Mouse (Mus musculus): ENCODE results near the gene Mitf.

Gene Mitf

GRCm38 (mm10) chr6:97806781-97807743, at the start of gene Mitf:
Mitf (plus strand) TSS chr6:97807052.
- DNase-seq (ENCODE audit: low read depth, low spot score) = peak; percentile 93

GRCm38 (mm10) chr6:97757361-97757760, 49.5 kb upstream of the Mitf start:
- DNase-seq (ENCODE audit: low read depth, low spot score) = peak; percentile 64

DNA sequence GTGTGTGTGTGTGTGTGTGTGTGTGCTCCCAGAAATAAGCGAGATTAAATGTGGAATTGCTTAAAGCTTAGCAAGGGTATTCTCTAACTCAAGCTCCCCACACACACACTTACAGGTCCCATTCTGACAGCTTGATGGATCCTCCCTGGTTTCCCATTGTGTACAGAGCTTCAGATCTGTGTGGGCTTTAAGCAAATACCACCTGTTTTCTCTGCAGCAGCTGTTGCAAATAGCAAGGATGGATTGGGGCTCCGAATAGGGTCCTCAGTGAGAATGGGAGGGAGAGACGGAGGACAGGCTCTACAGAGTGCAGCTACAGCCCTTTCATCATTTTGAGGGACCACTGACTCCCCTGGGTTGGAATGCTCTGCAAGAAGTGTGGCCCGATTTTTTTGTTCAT, 48.0 kb upstream of the Mitf start:
- no peak for DNase-seq (ENCODE audit: low read depth, low spot score)

- peak; percentile 56 for DNase-seq (ENCODE audit: low read depth, low spot score)
Observed at GRCm38 (mm10) chr6:97759301-97759700, 47.6 kb upstream of the Mitf start.

DNA sequence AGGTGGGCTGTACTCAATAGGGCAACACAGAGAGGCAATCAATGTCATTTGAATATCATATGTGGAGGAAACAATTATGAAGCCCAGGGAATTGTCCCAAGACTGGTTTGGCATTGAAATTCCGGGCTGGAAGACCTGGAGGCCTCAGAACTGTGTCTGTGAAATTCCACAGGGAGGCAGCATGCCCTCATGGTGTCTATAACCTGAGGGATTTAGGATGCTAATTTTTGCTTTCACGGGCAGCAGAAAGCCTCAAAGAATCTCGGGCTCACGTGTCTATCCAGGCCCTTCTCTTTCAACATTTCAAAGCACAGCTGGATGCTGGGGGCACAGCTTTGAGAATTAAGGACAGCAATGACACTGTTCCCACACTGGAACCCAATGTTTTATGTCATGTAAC, 45.5 kb upstream of the Mitf start:
- no peak for DNase-seq (ENCODE audit: low read depth, low spot score)

DNA sequence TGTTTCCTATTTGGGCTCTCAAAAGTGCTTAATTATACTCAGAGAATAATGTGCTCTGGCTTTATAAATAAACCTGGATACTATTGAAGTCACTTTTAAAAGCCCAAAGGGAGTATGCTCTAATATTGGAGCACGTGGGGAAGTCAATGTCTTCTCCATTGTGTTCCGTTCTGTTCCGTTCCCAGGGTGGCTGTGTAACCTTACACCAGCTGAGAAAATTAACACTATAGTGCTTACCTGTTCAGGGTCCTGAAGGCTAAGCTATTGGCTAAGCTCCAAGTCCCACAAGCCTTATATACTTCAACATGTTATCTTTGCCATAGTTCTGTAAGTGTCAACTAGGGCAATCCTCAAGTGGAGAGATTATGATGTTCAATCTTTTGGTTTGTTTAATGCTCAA, 42.9 kb upstream of the Mitf start:
- DNase-seq (ENCODE audit: low read depth, low spot score) = no peak

- DNase-seq (ENCODE audit: low read depth, low spot score) = no peak
Observed at GRCm38 (mm10) chr6:97767836-97768235, 39.0 kb upstream of the Mitf start.

DNA sequence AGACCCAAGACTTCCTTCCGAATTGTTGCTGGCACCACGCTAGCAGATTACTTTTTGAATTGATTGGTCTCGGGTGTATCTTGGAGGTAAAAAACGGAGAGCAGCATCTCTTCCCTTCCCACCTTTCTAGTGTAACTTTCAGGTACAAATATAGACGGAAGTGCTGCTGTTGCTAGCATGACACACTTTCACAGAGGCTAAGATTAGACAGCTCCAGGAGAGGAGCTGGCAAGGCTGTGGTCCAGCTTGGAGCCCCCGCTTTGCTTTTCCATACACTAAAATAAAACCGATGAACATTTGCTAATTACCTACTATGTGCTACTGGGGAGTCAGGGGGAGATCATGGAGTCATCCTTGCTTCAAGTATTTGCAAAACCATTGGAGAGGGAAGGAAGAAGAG, 37.3 kb upstream of the Mitf start:
- DNase-seq (ENCODE audit: low read depth, low spot score) = no peak

DNA sequence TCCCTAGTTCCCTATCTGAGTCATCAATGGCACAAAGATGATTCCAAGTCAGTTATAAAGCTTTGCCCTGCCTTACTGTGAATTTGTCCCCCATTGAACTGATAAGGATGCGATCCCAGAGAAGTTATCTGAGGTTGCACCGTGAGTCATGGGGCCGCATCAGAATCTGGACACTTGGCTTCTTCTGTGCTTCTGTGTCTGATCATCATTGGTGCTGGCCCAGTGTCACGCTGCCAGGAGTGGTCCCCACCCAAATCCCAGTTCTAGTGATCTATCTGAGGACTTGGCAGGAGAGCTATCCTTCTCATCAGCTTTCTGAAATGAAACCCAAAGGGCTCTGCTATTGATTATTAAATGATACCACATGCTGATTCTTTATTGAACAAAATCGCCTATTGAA, 25.5 kb upstream of the Mitf start:
- DNase-seq (ENCODE audit: low read depth, low spot score) = peak; percentile 77

DNA sequence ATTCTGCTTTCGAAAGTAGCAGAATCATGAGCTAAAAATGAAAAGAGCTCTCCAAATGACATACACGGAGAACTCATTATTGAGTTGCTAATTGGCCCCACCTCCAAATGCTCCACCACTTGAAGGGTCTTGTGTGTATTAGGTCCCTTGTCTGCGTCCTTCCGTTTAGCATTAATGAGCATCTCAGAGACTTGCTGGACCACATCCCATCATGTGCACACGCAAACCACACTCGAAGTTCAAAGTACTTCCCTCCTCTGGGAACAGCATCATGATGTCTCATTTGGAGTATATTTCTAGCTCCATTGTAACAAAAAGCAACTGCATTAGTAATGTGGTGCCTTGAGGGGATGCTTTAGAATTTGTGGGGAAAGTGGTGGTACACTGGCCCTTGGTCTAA, 24.6 kb upstream of the Mitf start:
- DNase-seq (ENCODE audit: low read depth, low spot score) = no peak

GRCm38 (mm10) chr6:97786871-97787270, 20.0 kb upstream of the Mitf start:
- DNase-seq (ENCODE audit: low read depth, low spot score) = no peak

GRCm38 (mm10) chr6:97788361-97788974, 18.4 kb upstream of the Mitf start:
- DNase-seq (ENCODE audit: low read depth, low spot score) = no peak

- no peak for DNase-seq (ENCODE audit: low read depth, low spot score)
Observed at GRCm38 (mm10) chr6:97789700-97790099, 17.2 kb upstream of the Mitf start.

DNA sequence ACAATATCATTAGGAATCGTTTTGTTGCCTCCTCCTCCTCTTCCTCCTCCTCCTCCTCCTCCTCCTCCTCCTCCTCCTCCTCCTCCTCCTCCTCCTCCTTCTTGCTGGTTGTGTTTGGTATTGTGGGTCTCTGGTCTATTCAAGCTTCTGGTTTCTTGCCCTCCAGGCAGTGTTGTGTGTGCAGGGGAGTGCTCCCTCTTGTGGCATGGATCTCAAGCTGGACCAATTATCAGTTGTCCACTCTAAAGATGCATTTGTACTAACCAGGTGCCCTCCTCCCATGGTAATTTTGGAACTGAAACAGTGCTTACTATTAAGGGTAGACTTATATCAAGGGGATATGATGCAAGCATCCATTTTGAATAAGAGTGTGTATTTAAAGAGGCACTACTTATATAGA, 14.7 kb upstream of the Mitf start:
- DNase-seq (ENCODE audit: low read depth, low spot score) = no peak

GRCm38 (mm10) chr6:97795175-97795574, 11.7 kb upstream of the Mitf start:
- peak; percentile 21 for DNase-seq (ENCODE audit: low read depth, low spot score)

- no peak for DNase-seq (ENCODE audit: low read depth, low spot score)
Observed at GRCm38 (mm10) chr6:97800615-97801014, 6.2 kb upstream of the Mitf start.

DNA sequence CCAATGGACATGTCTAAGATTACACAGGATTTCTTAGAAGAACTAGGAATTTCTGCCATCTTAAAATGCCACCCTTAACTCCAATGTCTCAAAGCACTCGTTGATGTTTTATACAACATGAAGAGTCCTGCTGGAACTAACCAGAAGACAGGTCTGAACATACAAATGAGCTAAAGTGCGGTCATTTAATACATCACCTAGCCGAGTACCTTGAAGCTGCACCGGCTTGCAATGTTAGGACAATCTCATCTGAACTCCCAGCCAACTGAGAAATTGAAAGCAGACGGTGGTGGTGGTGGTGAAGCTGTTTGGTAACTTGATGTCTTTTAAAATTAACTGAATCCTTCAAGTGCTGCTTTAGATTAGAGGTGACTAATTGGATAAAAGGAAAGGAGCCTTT, 801 bp upstream of the Mitf start:
- no peak for DNase-seq (ENCODE audit: low read depth, low spot score)

DNA sequence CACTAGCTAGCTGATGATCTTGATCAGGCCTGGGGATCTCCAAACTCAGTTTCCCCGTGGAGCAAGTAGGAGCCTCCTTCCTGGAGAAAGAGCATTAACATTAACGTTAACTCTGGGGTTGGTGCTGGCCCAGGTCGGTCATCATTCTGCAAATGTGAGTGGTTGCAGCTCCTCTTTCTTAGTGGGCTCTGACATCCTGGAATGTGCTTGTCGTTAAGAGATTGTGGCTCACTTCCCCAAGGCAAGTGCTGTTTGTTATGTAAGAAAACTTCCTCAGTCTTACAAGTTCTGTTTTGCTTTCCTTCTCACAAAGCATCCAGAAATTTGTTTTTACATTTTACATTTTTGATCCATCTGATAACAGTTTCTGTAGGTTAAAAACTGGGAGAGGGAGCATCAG, 7.3 kb downstream of the Mitf start:
- no peak for DNase-seq (ENCODE audit: low read depth, low spot score)

GRCm38 (mm10) chr6:97815723-97816122, 8.9 kb downstream of the Mitf start:
- DNase-seq (ENCODE audit: low read depth, low spot score) = peak; percentile 66

GRCm38 (mm10) chr6:97816806-97817205, 10.0 kb downstream of the Mitf start:
- DNase-seq (ENCODE audit: low read depth, low spot score) = no peak

DNA sequence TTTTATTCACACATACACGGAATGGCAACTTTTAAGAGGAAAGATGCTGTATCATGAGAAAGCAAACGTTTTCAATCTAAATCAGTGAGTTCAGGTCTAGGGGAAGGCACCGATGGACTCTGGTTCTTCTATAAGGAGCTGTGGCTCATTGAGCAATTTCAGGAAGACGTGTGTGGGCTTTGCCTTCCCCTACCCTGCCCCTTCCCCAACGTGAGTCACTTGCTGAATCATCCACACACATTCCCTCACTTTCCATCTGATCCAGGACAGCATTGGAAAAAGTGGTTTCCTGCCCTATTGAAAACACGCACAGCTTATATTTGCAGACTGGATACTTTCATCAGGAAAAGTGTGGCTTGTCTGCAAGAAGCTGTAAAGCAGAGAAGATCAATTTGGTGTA, 11.3 kb downstream of the Mitf start:
- DNase-seq (ENCODE audit: low read depth, low spot score) = no peak

GRCm38 (mm10) chr6:97818948-97819347, 12.1 kb downstream of the Mitf start:
- DNase-seq (ENCODE audit: low read depth, low spot score) = no peak

DNA sequence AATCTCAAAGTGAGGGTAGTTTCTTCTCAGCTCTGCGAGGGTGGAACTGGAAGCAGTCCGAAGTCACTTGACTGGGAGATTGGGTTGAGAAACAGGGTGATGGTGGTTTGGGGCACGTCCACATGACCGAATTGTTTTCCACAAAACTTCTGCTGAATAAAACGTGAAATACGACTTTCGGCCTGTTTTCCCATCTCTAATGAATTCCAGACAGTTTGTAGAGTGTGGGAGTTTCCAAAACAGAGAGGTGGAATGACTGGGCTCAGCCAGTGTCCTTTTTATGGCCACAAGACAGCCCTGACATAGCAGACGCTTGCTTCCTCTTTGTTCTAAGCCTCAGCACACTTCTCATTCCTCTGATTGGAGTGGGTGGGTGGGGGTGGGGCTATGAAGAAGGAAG, 13.7 kb downstream of the Mitf start:
- DNase-seq (ENCODE audit: low read depth, low spot score) = peak; percentile 78

Data from skeletal muscle tissue, adult 2 months (tissue).